Mouse (Mus musculus) cerebellum, adult 8-10 months (tissue): ENCODE data around the gene Fbln2.

Experiments
- DNase-seq: peaks from one replicate; pipeline ENCODE4 v3.0.0; 2022

Fbln2 gene

GRCm38 (mm10) chr6:91192851-91193545 lies 19.3 kb upstream of the Fbln2 start:
- no peak for DNase-seq

- DNase-seq, result no peak
These were observed 13.8 kb upstream of the Fbln2 start for GRCm38 (mm10) chr6:91198456-91198855.

- DNase-seq, result peak; percentile 30
These were observed 11.6 kb upstream of the Fbln2 start for GRCm38 (mm10) chr6:91200429-91201188.

GRCm38 (mm10) chr6:91201881-91202341 lies 10.3 kb upstream of the Fbln2 start:
- DNase-seq, result no peak

GRCm38 (mm10) chr6:91202571-91202970 lies 9.7 kb upstream of the Fbln2 start:
- no peak for DNase-seq

- no peak for DNase-seq
These were observed 6.9 kb upstream of the Fbln2 start for GRCm38 (mm10) chr6:91205346-91205745.

GRCm38 (mm10) chr6:91205791-91206190 lies 6.5 kb upstream of the Fbln2 start:
- DNase-seq, result no peak

GRCm38 (mm10) chr6:91207491-91207890 lies 4.8 kb upstream of the Fbln2 start:
- no peak for DNase-seq

GRCm38 (mm10) chr6:91209780-91210179 lies 2.5 kb upstream of the Fbln2 start:
- no peak for DNase-seq

GRCm38 (mm10) chr6:91210852-91211251 lies 1.4 kb upstream of the Fbln2 start:
- no peak for DNase-seq

GRCm38 (mm10) chr6:91212571-91212970 lies 316 bp downstream of the Fbln2 start:
- no peak for DNase-seq

GRCm38 (mm10) chr6:91213287-91214218 lies 1.3 kb downstream of the Fbln2 start:
- no peak for DNase-seq

GRCm38 (mm10) chr6:91215454-91215853 lies 3.2 kb downstream of the Fbln2 start:
- DNase-seq, result no peak

GRCm38 (mm10) chr6:91218445-91218844 lies 6.2 kb downstream of the Fbln2 start:
- no peak for DNase-seq

- no peak for DNase-seq
These were observed 6.6 kb downstream of the Fbln2 start for GRCm38 (mm10) chr6:91218871-91219270.

- no peak for DNase-seq
These were observed 7.8 kb downstream of the Fbln2 start for GRCm38 (mm10) chr6:91220062-91220461.

GRCm38 (mm10) chr6:91221094-91221493 lies 8.8 kb downstream of the Fbln2 start:
- no peak for DNase-seq

GRCm38 (mm10) chr6:91222694-91223346 lies 10.6 kb downstream of the Fbln2 start:
- DNase-seq, result no peak

GRCm38 (mm10) chr6:91224939-91225338 lies 12.7 kb downstream of the Fbln2 start:
- DNase-seq, result no peak

GRCm38 (mm10) chr6:91225346-91225745 lies 13.1 kb downstream of the Fbln2 start:
- no peak for DNase-seq

- DNase-seq, result no peak
These were observed 13.8 kb downstream of the Fbln2 start for GRCm38 (mm10) chr6:91226058-91226457.

- DNase-seq, result no peak
These were observed 16.7 kb downstream of the Fbln2 start for GRCm38 (mm10) chr6:91228980-91229379.

- no peak for DNase-seq
These were observed 18.7 kb downstream of the Fbln2 start for GRCm38 (mm10) chr6:91231000-91231399.
